Mouse (Mus musculus): ENCODE measurements around the gene Zdhhc17.

Zdhhc17 gene

DNA sequence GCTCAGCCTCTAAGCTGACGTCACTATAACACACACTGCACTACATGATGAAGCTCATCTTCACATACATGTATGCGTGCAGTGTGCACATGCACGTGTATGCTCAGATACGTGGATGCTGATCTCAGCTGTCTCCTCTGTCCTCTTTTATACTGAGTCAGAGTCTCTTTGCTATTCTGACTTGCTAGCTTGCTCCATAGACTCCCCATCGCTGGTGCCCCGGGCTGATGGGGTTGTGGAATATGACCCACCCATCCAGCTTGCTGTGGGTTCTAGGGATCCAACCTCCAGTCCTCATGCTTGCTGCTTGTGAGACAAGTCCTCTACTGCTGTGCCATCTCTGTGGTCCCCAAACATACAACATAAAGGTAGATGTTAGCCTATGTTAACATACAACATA lies 51.1 kb downstream of the Zdhhc17 start:
- DNase-seq (ENCODE audit: low read depth, low spot score) = no peak

DNA sequence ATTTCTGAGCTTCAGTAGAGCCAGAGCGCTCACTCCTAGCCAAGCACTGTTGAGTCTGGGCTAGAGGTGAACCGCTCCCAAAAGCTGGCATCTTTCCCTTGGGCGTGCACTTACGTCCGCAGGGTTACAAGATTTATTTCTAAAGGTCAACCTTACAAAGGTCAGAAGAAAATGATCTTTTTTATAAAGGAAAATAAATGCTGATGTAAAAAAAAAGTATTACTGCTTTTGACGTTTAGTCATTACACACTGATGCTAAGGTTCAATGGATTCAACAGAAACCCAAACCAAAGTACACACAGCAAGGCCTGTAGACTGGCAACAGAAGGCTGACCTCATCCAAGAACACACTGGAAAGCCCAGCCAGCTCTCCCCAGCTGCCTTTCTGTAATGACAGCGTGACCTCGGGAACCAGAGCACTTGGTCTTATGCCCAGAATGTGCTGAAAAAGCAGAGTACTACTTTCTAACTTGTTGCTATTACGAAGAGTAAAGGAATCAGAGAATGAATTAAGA lies 56.9 kb downstream of the Zdhhc17 start:
- no peak for DNase-seq (ENCODE audit: low read depth, low spot score)

- DNase-seq (ENCODE audit: low read depth, low spot score) = no peak
Measured at GRCm38 (mm10) chr10:110952271-110952670, 57.7 kb downstream of the Zdhhc17 start.

- DNase-seq (ENCODE audit: low read depth, low spot score) = no peak
Measured at GRCm38 (mm10) chr10:110951748-110952147, 58.2 kb downstream of the Zdhhc17 start.

DNA sequence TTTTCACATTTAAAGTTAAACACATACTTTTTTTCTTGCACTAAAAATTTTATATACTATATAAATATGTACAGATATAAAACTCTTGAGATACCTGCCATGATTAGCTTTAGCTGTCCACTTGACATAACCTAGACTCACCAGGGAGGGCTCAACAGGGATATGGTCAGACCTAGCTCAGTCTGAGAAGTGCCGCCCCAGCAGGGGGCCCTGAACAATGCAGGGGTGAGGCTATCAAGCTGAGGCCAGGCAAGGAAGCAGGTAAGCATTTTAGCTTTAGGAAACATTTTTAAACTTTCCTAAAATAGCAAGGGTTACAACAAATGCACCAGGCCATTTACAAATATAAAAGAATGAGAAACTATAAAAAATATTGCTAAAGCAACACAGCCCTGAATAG lies 58.8 kb downstream of the Zdhhc17 start:
- DNase-seq (ENCODE audit: low read depth, low spot score) = no peak

DNA sequence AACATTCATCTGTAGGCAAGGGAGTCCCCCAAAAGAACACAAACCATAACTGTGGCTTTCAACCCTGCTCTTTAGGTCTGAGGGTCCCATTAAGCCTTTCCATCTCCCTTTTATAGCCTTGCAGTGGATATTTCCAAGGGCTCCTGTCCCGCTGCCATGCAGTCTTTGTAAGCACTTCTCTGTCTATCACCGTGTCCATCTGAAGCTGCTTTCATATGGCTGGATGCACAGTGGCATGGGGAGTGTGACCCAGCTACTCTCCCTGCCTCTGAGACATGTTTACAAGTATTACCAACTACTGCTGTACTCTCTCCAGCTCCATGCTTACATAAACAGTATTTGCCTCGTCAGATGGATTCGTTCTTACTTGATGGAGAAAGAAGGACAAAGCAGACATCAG lies 62.4 kb downstream of the Zdhhc17 start:
- DNase-seq (ENCODE audit: low read depth, low spot score) = no peak

- no peak for DNase-seq (ENCODE audit: low read depth, low spot score)
Measured at GRCm38 (mm10) chr10:110945966-110946365, 64.0 kb downstream of the Zdhhc17 start.

DNA sequence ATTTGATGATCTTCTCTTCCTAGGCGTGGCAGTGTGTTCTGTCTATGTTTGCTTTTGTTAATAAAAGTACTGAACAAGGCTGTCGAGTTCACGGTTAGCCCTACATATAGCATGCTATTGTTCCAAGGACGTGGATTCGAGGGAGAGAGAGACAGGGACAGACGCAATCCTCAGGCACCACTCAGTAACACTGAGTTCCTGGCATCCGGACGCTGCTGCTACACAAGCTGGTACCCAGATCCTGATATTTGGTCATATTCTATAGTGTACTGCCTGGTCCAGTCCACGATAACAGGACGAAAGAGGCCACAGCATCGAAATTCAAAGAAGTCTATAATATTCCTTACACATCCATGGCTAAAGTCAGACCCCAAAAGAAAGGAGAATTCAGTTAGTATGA lies 65.8 kb downstream of the Zdhhc17 start:
- no peak for DNase-seq (ENCODE audit: low read depth, low spot score)

GRCm38 (mm10) chr10:110942806-110943205 lies 67.1 kb downstream of the Zdhhc17 start:
- DNase-seq (ENCODE audit: low read depth, low spot score) = no peak

DNA sequence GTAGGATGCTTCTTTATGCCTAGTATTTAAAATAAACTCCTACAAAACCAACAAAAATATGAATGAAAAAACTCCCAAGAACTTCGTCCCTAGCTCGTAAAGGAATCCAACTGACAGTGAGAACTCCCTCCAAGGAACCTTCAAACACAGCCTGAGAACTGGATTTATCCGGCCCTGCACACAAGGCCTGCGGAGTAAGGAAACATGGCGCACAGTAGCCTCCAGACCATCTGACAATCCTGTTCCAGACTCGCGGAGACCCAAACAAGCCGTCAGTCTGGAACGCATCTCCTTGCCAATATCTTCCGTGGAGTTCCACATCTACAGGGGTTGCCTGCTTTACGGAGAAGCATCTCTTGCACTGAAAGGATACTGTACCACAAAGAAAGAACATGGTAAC lies 68.0 kb downstream of the Zdhhc17 start:
- no peak for DNase-seq (ENCODE audit: low read depth, low spot score)

- no peak for DNase-seq (ENCODE audit: low read depth, low spot score)
Measured at GRCm38 (mm10) chr10:110940740-110941398, 69.1 kb downstream of the Zdhhc17 start.

DNA sequence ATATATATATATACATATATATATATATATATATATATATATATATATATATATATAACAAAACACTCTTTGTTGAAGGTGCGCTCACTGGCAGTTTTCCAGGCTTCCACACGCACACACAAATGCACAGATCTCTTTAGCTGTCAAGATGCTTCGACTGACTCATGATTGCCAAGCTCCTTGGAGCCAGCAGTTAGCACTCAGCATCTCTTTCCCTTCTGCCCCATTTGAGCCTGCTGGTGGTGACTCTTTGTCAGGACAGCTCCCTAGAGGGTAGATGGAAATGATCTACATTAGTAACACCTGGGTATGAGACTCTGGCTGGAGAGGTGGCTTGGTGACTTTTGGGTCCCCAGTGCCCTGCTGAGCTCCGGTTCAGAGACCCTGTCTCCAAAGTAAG lies 70.2 kb downstream of the Zdhhc17 start:
- no peak for DNase-seq (ENCODE audit: low read depth, low spot score)

GRCm38 (mm10) chr10:110938841-110939549 lies 70.9 kb downstream of the Zdhhc17 start:
- no peak for DNase-seq (ENCODE audit: low read depth, low spot score)

GRCm38 (mm10) chr10:110938361-110938760 lies 71.6 kb downstream of the Zdhhc17 start:
- DNase-seq (ENCODE audit: low read depth, low spot score) = no peak

GRCm38 (mm10) chr10:110935669-110936068 lies 74.3 kb downstream of the Zdhhc17 start:
- no peak for DNase-seq (ENCODE audit: low read depth, low spot score)

DNA sequence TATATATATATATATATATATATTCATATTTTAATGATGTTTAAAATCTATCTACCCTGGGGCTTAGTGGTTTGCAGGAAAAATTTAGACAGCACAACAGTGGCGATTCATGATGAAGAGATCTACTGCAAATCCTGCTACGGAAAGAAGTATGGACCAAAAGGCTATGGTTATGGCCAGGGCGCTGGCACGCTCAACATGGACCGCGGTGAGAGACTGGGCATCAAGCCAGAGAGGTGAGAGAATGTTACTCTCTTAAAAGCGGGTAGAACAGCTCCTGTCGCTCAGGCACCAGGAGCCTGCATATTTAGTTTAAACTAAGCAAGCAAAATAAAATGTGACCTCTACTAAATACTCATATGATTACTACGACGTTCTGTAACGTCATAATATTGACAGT lies 74.9 kb downstream of the Zdhhc17 start:
- DNase-seq (ENCODE audit: low read depth, low spot score) = no peak

GRCm38 (mm10) chr10:110933584-110933983 lies 76.4 kb downstream of the Zdhhc17 start:
- DNase-seq (ENCODE audit: low read depth, low spot score) = no peak

DNA sequence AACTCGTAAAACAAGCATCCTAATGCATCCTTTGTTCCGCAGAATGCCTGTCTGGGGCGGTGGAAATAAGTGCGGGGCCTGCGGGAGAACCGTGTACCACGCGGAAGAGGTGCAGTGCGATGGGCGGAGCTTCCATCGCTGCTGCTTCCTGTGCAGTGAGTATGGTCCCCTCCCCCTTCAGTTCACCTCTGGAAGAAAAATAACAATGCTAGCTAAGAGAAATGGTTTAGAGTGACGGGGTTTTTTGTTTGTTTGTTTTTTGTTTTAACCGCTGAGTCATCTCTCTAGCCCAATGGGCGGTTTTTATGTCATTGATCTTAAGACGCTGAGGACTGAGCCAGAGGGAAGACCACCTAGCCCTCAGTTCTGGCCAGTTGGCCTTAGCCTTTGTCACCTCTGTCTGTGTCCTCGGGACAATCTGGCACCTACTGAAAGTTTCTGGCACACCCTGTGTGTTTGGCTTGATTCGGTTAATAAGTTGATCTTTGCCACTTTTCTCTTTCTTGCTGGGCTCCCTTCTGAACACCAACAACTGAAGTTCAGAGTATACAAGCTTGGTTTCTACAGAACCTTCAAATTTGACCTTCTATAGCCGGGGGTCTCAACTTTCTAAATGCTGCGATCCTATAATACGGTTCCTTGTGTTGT lies 77.9 kb downstream of the Zdhhc17 start:
- no peak for DNase-seq (ENCODE audit: low read depth, low spot score)

GRCm38 (mm10) chr10:110931161-110931912 lies 78.6 kb downstream of the Zdhhc17 start:
- no peak for DNase-seq (ENCODE audit: low read depth, low spot score)

- DNase-seq (ENCODE audit: low read depth, low spot score) = no peak
Measured at GRCm38 (mm10) chr10:110929756-110930155, 80.2 kb downstream of the Zdhhc17 start.

DNA sequence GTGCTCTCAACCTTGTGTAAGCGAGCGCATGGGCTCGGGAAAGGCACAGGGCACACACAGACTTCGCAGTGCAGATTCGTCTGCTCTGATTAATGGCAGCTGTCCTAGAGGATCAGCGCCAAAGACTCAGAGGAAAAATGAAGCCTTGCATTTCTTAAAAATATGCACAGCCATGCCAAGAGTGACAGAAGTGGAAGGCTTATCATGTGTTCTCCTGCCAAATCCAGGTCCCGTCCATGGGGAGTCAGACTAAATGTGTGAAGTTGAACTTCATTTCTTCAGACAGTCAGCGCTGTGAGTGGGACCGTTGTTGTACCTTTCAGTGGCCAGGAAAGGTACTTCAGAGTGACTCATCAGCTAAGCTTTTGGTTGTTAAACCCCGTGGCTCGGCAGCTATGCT lies 82.4 kb downstream of the Zdhhc17 start:
- DNase-seq (ENCODE audit: low read depth, low spot score) = no peak

DNA sequence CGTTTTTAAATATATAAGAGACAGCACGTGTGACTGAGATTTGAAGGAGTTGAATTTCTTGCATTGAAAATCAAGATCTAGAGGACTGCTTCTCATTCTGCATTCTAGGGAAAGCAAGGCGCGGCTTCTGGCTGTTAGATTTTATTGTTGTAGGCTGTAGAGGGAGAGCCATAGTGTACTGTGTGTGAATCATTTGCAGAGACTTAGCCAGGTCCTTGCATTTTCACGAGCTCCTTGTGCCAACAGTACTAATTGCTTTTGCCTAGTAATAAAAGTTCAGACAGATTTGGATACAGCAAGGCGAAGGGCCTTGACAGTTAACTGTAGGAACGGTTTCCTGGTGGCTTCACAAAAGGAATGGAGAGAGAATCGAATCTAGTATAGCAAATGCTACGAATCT lies 87.3 kb downstream of the Zdhhc17 start:
- DNase-seq (ENCODE audit: low read depth, low spot score) = no peak
